Mouse (Mus musculus): ENCODE measurements around the gene Hpgd. TPM values are rescaled to one million over a fixed set of nuclear protein-coding genes. Genes with fewer than 3 reads are reported as not detected.
"Not testable (repeated sequence)": the region's sequence is repeated elsewhere in the genome, so short reads cannot be mapped to it uniquely, and the experiment has no call there.

Gene Hpgd
- total RNA-seq (2021), result 1 to 10 TPM; 3.8 to 4.3 TPM

GRCm38 (mm10) chr8:56294373-56294877 lies at the start of gene Hpgd:
TSS of gene Hpgd (plus strand) at chr8:56294585.
- DNase-seq, result peak; percentile 39

DNA sequence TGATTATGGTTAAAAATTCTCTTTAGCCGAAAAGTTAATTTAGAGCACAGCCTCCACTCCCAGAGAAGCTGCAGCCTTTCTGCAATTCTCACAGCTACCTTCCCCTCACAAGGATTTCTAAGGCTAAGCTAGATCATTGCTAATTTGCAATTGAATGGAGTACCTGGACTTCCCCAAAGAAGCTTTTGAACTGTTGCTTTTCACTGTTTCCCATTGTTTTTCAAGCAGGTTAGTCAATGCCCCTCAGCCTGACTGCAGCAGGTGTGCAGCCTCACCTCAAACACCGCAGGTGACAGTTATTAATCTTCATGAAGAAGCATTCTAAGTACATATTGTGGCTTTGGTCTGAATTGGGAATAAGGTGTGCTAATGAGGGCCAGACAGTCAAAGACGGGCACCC lies 42.7 kb upstream of the Hpgd start:
- DNase-seq, result not testable (repeated sequence)

DNA sequence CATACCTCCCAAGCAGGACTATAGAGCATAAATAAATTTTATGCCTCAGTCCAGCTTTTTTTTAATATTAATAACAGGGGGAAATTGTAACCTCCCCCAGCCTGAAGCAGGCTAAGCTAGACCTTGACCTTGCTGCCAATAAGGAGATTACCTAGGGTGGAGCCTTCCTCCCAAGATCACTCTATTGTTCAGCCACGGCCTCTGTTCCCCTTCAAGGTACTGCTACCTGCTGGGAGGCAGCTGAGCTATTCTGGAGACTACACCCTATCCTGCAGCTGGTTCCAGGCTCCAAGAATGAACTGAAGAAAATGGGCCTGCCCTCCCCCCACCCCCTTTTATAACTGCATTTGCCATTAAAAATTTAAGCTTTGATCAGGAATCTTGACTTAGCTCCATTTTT lies 42.1 kb upstream of the Hpgd start:
- DNase-seq, result no peak

- no peak for DNase-seq
Observed at GRCm38 (mm10) chr8:56261190-56261589, 33.2 kb upstream of the Hpgd start.

DNA sequence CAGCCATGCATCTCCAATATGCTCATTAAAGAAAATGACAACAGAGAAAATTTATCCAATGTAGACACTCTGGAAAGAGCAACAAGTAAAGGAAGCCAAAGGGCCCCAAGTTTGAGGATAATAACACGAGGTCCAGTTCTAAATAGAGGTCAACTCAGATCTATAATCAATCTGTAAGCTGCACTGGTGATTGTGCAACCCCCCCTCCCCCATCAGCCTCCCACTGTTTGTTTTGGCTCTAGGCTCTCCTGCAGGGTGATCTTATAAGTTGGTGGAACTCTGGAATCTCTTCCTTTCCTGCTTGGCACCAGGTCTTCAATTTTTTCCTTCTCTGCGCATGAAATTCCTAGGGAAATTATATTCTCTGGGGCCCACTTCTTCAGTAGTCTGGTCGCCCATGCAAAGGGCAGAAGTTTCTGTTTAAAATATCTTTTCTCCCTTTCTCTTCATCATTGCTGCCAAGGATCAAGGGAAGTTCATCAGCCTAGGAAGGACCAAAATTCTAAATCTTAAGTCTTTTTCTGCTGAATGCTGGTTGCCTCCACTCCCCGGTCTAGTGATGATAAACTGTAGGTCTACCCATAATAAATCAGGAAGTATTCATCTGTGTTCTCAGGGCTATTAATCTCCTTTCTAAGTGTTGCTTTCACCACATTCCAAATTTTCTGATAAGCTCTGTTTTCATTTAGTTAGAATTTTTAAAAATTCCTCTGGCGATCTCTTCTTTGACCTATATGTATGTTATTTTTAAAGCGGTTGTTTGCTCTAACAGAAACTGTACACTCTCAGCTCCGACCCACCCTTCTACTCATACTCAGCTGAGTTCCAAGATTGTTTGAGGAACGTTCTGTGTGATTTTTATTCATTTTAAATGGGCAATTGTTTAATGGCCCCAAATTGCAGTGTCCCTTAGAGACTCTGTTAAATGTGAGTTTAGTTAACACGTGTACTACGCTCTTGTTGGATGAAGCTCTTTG lies 24.4 kb upstream of the Hpgd start:
- no peak for DNase-seq

DNA sequence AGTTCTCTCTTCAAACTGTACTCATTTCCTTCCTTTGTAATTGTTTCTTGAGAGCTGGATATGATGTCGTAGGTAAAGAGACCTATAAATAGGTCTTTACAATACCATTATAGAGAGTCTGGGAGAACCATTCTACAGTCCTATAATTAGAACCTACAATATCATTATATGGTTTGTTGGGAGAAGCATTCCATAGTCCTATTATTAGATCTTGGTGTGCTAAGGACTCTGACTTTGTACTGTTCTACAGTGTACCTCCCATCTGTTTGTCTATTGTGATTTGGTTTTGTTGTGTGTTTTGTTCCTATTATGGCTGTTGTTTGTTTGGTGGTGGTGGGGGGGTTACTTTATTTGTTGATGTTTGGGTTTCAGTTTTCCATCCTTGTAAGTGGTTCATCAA lies 21.5 kb upstream of the Hpgd start:
- no peak for DNase-seq

DNA sequence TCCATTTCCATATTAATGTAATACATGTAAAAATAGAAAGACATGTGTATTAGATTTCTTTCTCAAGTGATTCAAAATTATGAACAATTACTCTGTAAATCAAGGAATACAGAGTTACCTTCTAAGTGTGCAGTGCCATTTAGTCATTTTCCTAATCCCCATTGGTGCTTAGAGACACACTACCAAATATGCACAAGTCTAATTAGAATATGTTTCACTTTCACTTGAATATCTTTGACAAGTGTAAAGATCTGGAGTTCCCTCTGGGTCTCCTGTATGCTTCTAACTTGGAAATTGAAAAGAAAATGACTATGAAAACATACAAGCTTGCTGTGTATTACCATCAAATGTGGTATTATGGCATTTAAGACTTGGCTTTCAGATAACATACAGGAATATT lies 19.1 kb upstream of the Hpgd start:
- DNase-seq, result no peak

DNA sequence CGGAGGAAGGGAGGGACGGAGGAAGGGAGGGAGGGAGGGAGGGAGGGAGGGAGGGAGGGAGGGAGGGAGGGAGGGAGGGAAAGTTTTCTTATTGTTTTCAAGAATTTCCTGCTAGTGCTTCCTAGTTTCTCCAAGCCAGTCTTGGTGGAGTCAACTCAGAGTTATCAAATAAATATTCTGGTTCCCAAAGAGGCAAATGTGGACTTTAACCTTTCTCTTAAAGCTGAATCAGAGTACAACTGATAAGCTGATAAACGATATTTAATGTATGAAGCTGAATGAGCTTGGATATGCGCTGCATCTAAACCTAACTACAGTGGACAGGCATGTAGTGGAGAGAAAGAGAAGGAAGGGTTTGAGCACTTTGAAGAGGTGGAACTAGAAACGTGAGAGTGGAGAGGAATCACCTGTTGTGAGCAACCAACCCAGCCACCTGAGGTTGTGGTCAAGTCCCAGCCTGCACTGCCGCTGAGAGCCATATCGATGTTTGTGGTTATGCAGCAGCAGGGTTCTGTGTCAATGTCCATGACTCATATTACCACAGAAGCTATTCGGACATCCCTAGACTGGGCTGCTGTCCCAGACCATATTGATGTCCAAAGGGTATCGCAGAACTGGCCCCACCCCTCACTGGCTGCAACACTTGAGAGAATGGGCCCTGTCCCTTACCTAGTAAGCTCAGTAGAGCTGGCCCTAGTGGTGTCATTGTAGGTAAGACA lies 16.4 kb upstream of the Hpgd start:
- DNase-seq, result no peak

GRCm38 (mm10) chr8:56278545-56279063 lies 15.8 kb upstream of the Hpgd start:
- no peak for DNase-seq

- DNase-seq, result no peak
Observed at GRCm38 (mm10) chr8:56283936-56284335, 10.4 kb upstream of the Hpgd start.

DNA sequence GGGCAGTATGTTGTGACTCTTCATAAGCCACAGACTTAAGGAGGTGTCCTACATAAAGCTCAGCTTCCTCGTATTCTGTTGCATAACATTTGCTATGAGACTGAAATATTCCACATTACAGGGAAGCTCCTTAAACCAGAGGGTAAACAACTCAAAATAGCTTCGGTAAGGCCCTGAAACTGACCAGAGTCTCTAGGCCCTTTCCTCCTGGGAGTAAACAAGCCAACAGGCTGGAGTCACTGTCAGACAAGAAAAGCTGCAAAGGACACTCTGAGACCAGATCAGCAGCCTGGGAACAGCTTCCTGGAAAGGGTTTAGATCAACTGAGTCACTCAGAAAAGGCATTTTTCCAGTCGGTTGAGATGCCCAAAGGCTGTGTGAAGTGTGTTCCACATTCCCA lies 9.4 kb upstream of the Hpgd start:
- no peak for DNase-seq

DNA sequence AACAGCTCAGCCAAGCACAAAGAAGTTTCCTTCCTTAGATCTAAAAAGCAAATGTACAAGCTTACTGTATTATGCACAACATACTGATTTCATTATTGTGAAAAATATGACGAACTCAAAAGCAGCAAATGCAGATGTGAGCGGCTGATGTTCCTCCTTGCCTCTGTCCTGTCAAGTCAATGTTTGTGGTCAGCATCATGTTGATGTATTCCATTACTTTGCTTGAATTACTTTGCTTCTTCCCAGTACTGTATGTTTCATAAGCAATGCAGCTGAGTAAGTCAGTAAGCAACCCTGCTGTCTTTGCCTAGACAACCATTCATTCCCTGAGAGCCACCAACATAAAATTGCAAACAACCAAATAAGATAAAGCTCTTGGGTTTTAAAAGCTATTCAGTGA lies 7.7 kb upstream of the Hpgd start:
- DNase-seq, result no peak

- DNase-seq, result no peak
Observed at GRCm38 (mm10) chr8:56287370-56288072, 6.9 kb upstream of the Hpgd start.

- DNase-seq, result no peak
Observed at GRCm38 (mm10) chr8:56292318-56292717, 2.1 kb upstream of the Hpgd start.

DNA sequence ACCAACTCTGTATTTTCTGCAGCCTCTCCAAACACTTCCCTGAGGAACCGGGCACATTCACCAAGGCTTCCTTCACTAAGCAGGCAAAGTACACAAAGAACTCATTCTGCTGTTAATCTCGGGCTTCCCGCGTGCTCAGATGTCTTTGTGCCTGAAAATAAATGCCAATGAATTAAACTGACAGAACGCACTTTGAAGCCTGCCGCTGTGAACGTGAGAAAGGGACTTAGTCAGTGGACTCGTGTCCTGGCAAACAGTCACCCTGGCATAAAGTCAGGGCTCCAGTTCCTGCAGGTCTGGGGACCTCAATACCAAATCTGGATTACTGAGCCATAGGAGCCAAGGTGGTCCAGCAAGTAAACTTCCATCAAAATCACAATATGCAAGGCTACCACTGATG lies 905 bp upstream of the Hpgd start:
- no peak for DNase-seq

DNA sequence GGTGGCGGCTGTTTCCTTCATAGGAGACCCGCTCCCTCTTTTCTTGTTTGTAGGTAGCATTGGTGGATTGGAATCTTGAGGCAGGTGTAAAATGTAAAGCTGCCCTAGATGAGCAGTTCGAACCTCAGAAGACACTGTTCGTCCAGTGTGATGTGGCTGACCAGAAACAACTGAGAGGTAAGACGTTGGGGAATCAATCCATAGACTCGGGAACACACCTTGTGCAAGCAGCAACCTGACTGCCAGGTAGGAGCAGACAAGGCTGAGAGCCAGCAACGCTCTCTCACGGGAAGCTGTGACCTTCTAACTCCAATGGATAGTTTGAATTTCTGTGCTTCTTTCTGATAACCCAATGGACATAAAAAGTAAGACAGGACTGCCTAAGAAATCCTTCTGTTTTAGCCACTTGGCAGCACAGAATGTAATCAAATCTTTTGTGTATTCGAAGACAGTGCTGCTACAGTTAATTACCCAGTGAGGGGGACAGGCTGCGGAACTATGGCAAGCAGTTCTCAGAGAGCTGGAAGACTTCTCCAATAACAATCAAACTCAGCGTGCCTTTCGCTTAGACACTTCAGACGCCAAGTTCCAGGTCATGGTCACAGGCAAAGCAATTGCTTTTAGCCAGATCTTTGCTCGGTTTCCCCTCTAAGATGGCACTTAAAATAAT lies 636 bp downstream of the Hpgd start:
- no peak for DNase-seq

DNA sequence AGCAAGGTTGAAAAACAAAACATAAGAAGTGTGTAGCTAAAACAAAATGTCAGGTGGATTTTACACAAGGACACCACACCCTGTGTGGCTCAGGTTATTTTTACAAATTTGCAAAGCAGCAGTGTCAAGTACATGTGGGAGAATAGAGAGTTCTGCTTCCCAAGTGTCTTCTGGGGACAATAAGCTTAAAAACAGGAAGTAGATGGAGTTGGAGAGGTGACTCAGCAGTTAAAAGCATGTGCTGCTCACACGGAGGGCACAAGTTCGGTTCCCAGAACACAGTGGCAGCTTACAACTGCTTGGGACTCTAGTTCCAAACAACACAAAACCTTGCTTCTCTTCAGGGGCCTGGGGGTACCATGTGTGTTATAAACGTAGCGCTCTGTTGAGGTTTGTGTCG lies 5.0 kb downstream of the Hpgd start:
- no peak for DNase-seq

DNA sequence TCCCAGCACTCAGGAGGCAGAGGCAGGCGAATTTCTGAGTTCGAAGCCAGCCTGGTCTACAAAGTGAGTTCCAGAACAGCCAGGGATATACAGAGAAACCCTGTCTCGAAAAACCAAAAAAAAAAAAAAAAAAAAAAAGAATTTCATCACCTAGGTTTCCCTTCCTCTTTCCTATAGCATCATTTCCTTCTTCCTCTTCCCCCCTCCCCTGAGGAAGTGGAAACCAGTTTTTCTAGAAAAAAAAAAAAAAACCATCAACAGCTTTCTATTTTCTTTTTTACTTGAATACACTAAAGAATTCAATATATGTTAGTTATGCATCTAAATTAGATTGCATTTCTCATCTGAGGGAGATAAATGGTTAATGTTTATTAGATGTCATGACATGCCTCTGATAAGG lies 6.9 kb downstream of the Hpgd start:
- DNase-seq, result not testable (repeated sequence)

DNA sequence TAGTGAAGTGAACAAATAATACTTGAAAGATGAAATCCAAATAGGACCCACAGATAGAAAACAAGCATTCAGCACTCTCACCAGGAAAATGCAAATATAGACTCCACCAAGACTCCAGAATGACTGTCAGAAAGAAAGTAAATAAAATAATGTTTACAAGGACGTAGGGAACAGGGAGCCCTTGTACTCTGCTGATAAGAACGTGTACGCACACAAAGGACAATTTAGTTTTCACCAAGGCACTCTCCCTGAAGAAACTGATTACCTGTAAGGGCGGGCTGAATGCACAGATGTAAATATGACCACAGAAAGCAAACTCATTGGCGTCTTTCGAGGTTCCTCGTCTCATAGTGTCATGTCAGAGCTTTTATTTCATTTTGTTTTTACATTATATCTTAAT lies 10.2 kb downstream of the Hpgd start:
- no peak for DNase-seq

DNA sequence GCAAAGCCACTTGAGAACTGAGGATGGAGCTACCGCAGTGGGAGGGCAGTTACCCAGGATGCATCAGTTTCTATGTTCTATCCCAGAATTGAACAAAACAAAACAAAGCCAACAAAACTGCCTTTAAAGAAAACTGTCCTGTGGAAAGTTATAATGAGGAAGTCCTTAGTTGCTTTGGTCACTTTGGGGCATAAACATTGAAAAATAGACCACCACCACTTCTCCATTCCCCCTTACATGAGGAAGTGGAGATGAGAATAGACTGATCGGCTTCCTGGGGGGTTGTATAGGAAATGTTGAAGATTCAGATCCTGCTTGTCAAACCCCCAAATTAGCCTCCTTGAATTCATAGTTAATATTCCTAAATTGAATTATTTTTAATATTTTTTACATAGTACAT lies 19.2 kb downstream of the Hpgd start:
- DNase-seq, result no peak

- no peak for DNase-seq
Observed at GRCm38 (mm10) chr8:56315189-56315588, 20.8 kb downstream of the Hpgd start.

DNA sequence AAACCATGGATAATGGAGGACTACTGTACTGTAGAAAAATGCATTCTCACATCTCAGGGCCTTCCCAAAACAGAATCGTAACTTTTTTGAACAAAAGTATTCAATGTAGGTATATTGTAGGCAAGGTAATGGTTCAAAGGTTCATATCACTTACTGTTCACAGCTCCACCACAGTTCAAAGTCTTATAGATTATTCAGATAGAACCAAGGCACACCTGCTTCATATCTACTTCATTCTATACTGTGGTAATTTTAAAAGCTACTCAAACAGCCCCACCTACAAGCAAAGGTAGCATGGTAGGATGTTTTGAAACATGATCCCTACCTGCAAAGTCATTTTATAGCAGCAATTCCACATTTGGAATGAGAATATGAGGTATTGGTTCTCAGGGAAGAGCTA lies 28.9 kb downstream of the Hpgd start:
- DNase-seq, result no peak

All from heart, postnatal 4 days (tissue).